Mouse (Mus musculus): ENCODE results near the gene Ak8.

The Ak8 gene

GRCm38 (mm10) chr2:28797490-28798106, 97.6 kb downstream of the Ak8 start:
- DNase-seq (ENCODE audit: low spot score), result no peak

- DNase-seq (ENCODE audit: low spot score), result no peak
Observed at GRCm38 (mm10) chr2:28798390-28798789, 98.4 kb downstream of the Ak8 start.

- no peak for DNase-seq (ENCODE audit: low spot score)
Observed at GRCm38 (mm10) chr2:28799575-28799974, 99.6 kb downstream of the Ak8 start.

- DNase-seq (ENCODE audit: low spot score), result no peak
Observed at GRCm38 (mm10) chr2:28803406-28803805, 103.4 kb downstream of the Ak8 start.

- DNase-seq (ENCODE audit: low spot score), result no peak
Observed at GRCm38 (mm10) chr2:28808841-28809240, 108.9 kb downstream of the Ak8 start.

- DNase-seq (ENCODE audit: low spot score), result no peak
Observed at GRCm38 (mm10) chr2:28810260-28811013, 110.5 kb downstream of the Ak8 start.

GRCm38 (mm10) chr2:28818866-28819265, 118.9 kb downstream of the Ak8 start:
- no peak for DNase-seq (ENCODE audit: low spot score)

GRCm38 (mm10) chr2:28829265-28829664, 129.3 kb downstream of the Ak8 start:
- DNase-seq (ENCODE audit: low spot score), result no peak

GRCm38 (mm10) chr2:28836181-28836940, 136.4 kb downstream of the Ak8 start:
- DNase-seq (ENCODE audit: low spot score), result no peak

GRCm38 (mm10) chr2:28839501-28840221, 139.7 kb downstream of the Ak8 start:
- DNase-seq (ENCODE audit: low spot score), result no peak

GRCm38 (mm10) chr2:28840222-28840951, 140.4 kb downstream of the Ak8 start, which contains the start of the genes Gtf3c4 and Ddx31:
Gene Gtf3c4 (minus strand): TSS chr2:28840360.
Gene Ddx31 (plus strand): TSS chr2:28840406.
- peak; percentile 86 for DNase-seq (ENCODE audit: low spot score)

- DNase-seq (ENCODE audit: low spot score), result no peak
Observed at GRCm38 (mm10) chr2:28842042-28842441, 142.1 kb downstream of the Ak8 start.

- DNase-seq (ENCODE audit: low spot score), result no peak
Observed at GRCm38 (mm10) chr2:28848879-28849278, 148.9 kb downstream of the Ak8 start.

- no peak for DNase-seq (ENCODE audit: low spot score)
Observed at GRCm38 (mm10) chr2:28852594-28852993, 152.6 kb downstream of the Ak8 start.

- no peak for DNase-seq (ENCODE audit: low spot score)
Observed at GRCm38 (mm10) chr2:28855773-28856172, 155.8 kb downstream of the Ak8 start.

- DNase-seq (ENCODE audit: low spot score), result no peak
Observed at GRCm38 (mm10) chr2:28859303-28859702, 159.3 kb downstream of the Ak8 start.

GRCm38 (mm10) chr2:28860678-28861423, 160.9 kb downstream of the Ak8 start:
- DNase-seq (ENCODE audit: low spot score), result no peak

Data from ovary, adult 18-20 months (tissue).